Mouse (Mus musculus) lung, embryonic 15.5 days (tissue): ENCODE measurements around the gene Ptpn9. TPM values are rescaled to one million over a fixed set of nuclear protein-coding genes. Genes with fewer than 3 reads are reported as not detected.

Source experiments
- ATAC-seq: fragments of 200-750 bp; cut with Nextera tagmentation; 2 replicates; pipeline ENCODE4 v1.8.0; 2017; ENCODE audit warnings: moderate number of reproducible peaks, borderline replicate concordance; ENCODE audit not compliant: low FRiP score, low TSS enrichment; ENCODE audit errors: extremely low read depth
- H3K27ac ChIP-seq: fragments of 300-500 bp; sonication (generic); 2 replicates; pipeline ENCODE4 v1.5.1; 2015; ENCODE audit warnings: moderate library complexity, mild to moderate bottlenecking, inconsistent platforms
- H3K27me3 ChIP-seq: fragments of 300-500 bp; sonication (generic); 2 replicates; pipeline ENCODE4 v1.6.1; 2015; ENCODE audit warnings: inconsistent platforms
- H3K36me3 ChIP-seq: fragments of 300-500 bp; sonication (generic); 2 replicates; pipeline ENCODE4 v1.6.1; 2015; ENCODE audit warnings: inconsistent platforms
- H3K4me1 ChIP-seq: fragments of 300-500 bp; sonication (generic); 2 replicates; pipeline ENCODE4 v1.6.1; 2015; ENCODE audit warnings: inconsistent platforms
- H3K4me2 ChIP-seq: fragments of 300-500 bp; sonication (generic); 2 replicates; pipeline ENCODE4 v1.6.1; 2015; ENCODE audit warnings: inconsistent platforms, mild to moderate bottlenecking, moderate library complexity
- H3K4me3 ChIP-seq: fragments of 300-500 bp; sonication (generic); 2 replicates; pipeline ENCODE4 v1.5.1; 2015; ENCODE audit warnings: mild to moderate bottlenecking, inconsistent platforms
- H3K9ac ChIP-seq: fragments of 300-500 bp; sonication (generic); 2 replicates; pipeline ENCODE4 v1.6.1; 2015; ENCODE audit warnings: inconsistent platforms
- H3K9me3 ChIP-seq: fragments of 300-500 bp; sonication (generic); 2 replicates; pipeline ENCODE4 v1.6.1; 2016; ENCODE audit warnings: inconsistent platforms
- WGBS: fragments of 180-500 bp; shearing (Covaris S2); methylation state at CpG from one replicate; pipeline ENCODE4 v1.1.7; 2015; 5-methylcytosine and 5-hydroxymethylcytosine counted together
- polyA plus RNA-seq: library from polyadenylated mRNA; unstranded; fragments of >200 nt; fragmentation: Nextera tagmentation; extraction: Ambion mirVana; gene quantifications from 2 replicates; pipeline ENCODE4 v1.2.1, GENCODE M21; 2015

The Ptpn9 gene
- polyA plus RNA-seq, 1 experiment from 2014 or later = 26.4 TPM

DNA sequence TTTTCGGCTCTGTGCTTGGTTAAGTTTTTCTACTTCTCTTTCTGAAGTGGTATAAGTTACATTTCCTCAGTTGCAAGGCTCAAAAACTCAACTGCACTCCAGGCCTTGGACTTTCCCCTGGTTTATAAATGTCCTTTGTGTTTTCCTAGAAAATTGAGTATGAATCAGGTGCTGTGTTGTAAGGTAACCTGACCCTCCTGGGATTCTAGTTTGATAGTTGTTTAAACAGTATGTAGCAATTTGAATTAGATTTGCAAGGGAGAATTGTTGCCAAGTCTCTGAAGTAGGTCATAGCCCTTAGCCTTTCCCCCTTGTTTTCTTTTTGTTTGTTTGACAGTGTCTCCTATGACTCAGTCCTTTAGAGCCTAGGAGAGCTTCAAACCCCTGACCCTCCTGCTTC, 22.9 kb downstream of the Ptpn9 start:
- Histone ChIP-seq H3K36me3 (peaks cover 30% of the 10 kb centered on the region), H3K9ac (no peak overlapping the region), H3K4me2 (no peak overlapping the region), H3K4me1 (0 out of 2 replicates have a peak, but pooled peaks cover 6% of the 10 kb centered on the region), H3K27ac (0 out of 2 replicates have a peak overlapping the region, but pooled peaks have one; percentile 4), H3K4me3 (no peak overlapping the region), H3K9me3 (no peaks in the 10 kb centered on the region; the same call in 1 of the 2 replicates), H3K27me3 (no peaks in the 10 kb centered on the region)
- WGBS = 71% methylated on average over 1 of the region's 1 CpGs
- no peak; the same call in 1 of the 2 replicates for ATAC-seq

DNA sequence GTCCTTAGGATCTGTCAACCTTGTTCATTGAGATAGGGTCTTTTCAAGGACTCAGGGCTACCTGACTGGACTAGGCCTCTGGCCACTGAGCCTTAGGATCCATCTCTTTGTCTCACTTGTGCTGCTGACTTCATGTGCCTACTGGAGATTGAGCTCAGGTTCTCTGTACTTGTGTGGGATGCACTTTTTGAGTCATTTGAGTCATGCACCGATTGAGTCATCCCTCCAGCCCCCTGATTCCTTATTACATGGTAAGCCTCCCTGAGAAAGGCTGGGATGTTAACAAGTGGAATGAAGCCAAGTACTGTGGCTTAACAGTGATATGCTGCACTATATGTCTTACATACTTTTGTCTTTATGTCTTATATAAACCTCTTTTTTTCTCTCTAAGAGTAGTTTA, 37.0 kb downstream of the Ptpn9 start:
- WGBS = 93% methylated on average over 1 of the region's 1 CpGs
- Histone ChIP-seq H3K9ac (no peak overlapping the region), H3K4me1 (no peaks in the 10 kb centered on the region), H3K27ac (no peak overlapping the region), H3K4me2 (no peak overlapping the region), H3K9me3 (no peaks in the 10 kb centered on the region), H3K36me3 (peaks cover 51% of the 10 kb centered on the region), H3K27me3 (no peaks in the 10 kb centered on the region), H3K4me3 (no peak overlapping the region)
- no peak for ATAC-seq

DNA sequence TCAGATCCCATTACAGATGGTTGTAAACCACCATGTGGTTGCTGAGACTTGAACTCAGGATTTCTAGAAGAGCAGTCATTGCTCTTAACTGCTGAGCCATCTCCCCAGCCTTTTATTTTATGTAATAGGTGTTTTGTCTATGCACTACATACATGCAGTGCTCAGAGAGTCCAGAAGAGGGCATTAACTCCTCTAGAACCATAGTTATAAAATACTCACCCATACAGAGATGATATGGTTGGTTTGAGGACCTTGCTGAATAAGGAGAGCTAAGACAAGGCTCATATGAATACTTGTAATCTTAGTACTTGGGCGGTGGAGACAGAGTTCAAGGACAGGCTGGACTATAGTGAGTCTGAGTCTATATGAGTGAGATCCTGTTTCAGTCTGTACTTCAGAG, 61.5 kb downstream of the Ptpn9 start:
- H3K4me3 ChIP-seq = no peak overlapping the region
- no peaks in the 10 kb centered on the region for H3K27me3 ChIP-seq
- H3K27ac ChIP-seq = no peak overlapping the region
- 76% methylated on average over 1 of the region's 1 CpGs for WGBS
- no peak for ATAC-seq
- H3K4me1 ChIP-seq = no peaks in the 10 kb centered on the region
- H3K9ac ChIP-seq = no peak overlapping the region
- H3K4me2 ChIP-seq = no peak overlapping the region
- H3K36me3 ChIP-seq = peaks cover 36% of the 10 kb centered on the region
- no peaks in the 10 kb centered on the region for H3K9me3 ChIP-seq

DNA sequence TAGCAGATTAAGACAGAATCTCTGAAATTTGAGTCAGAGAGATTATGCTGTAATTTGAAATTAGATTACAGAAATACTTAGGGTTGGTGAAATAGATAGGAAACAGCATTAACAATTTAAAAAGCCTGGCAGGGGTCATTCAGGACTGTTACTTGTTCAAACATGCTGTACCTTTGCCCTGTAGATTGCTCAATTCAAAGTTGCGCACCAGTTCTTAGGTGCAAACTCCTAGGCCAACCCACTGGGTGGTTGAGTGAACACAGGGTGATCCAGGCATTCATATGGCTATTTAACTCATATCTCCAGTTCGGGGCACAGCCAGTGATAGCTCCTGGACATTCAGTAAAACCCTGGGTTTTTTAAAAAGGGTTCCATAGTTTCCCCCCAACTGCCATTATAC, 69.4 kb downstream of the Ptpn9 start:
- Histone ChIP-seq H3K9ac (no peak overlapping the region), H3K9me3 (no peaks in the 10 kb centered on the region), H3K27me3 (no peaks in the 10 kb centered on the region), H3K36me3 (peaks cover 25% of the 10 kb centered on the region), H3K27ac (no peak overlapping the region), H3K4me3 (no peak overlapping the region), H3K4me2 (no peak overlapping the region), H3K4me1 (no peaks in the 10 kb centered on the region)
- ATAC-seq = no peak
- WGBS = 92% methylated on average over 2 of the region's 2 CpGs

DNA sequence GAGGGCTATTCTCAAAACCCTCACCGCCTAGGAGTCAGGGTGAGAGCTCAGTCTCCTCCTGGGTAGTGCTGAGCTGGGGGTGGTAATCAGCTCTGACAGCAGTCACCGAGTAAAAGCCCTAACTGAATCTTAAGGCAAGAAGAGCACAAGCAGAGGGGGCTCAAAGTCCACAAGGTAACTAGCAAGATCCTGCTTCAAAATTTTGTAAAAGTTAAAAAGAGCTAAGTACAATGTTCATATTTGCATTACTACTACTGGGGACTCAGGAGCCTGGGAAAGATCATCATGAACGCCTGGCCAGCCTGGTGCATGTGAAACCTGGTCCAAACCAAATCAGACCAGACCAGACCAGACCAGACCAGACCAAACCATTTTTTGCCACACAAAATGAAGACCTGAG, 73.5 kb downstream of the Ptpn9 start:
- 57% methylated on average over 3 of the region's 3 CpGs for WGBS
- Histone ChIP-seq H3K27ac (no peak overlapping the region), H3K4me1 (0 out of 2 replicates have a peak, but pooled peaks cover 10% of the 10 kb centered on the region), H3K9me3 (no peaks in the 10 kb centered on the region), H3K27me3 (no peaks in the 10 kb centered on the region), H3K9ac (no peak overlapping the region), H3K4me2 (no peak overlapping the region), H3K36me3 (0 out of 2 replicates have a peak, but pooled peaks cover 3% of the 10 kb centered on the region), H3K4me3 (no peak overlapping the region)
- ATAC-seq = no peak

DNA sequence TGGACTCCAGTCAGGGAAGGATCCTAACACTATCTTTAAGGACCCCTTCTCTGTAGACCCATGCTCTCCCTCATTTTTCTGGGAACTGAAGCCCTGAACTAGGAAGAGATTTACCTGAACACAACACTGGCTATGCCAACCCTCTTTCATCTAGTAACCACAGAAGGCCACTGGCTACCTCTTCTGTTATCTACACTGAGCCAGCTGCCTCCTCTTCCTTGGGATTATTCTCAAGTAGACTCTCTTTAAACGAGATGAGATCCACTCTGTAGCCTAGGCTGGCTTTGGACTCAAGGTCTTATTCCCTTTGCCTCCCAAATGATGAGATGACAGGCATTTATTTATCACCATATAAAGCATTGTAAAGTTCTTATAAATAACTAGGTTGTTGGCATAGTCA, 75.5 kb downstream of the Ptpn9 start:
- Histone ChIP-seq H3K27me3 (no peaks in the 10 kb centered on the region), H3K4me2 (no peak overlapping the region), H3K4me1 (peaks cover 18% of the 10 kb centered on the region), H3K4me3 (no peak overlapping the region), H3K9me3 (no peaks in the 10 kb centered on the region), H3K27ac (no peak overlapping the region), H3K9ac (no peak overlapping the region), H3K36me3 (0 out of 2 replicates have a peak, but pooled peaks cover 3% of the 10 kb centered on the region)
- no peak for ATAC-seq
- WGBS = 43% methylated on average over 1 of the region's 1 CpGs

DNA sequence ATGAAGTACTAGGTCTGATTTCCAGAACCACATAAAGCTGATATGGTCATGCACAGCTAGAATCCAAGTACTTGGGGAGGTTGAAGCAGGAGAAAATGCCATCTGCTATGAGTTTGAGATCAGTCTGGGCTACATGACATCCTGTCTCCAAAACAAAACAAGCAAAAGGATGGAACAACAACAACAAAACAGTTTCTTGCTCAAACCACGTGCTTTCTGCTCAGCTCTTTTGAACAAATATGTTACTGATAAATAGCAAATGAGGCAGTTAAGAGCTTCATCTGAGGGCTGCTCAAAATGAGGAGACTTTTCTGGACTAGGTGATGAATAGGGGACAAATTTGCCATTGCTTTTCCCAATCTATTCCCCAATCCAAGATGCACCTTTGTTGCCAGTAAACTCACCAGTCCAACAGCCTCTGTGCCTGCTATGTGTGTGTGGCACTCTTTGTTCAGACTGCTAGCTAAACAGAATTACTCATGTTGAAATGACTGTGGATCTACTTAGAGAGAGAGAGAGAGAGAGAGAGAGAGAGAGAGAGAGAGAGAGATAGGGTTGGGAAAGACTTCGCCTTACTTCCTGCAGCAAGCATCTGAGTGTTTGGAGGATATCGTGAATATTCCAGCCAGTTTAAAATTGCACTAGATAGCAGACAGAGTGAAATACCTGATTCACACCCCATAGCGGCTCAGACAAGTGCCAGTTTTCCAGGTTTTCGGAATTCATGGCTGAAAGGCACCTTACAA, 76.2 kb downstream of the Ptpn9 start:
- H3K4me3 ChIP-seq = peak overlapping the region; percentile 83
- H3K9ac ChIP-seq = peak overlapping the region; percentile 71
- H3K4me2 ChIP-seq = peak overlapping the region; percentile 84
- H3K4me1 ChIP-seq = peaks cover 18% of the 10 kb centered on the region
- peak overlapping the region; percentile 42 for H3K27ac ChIP-seq
- no peaks in the 10 kb centered on the region for H3K9me3 ChIP-seq
- H3K27me3 ChIP-seq = no peaks in the 10 kb centered on the region
- H3K36me3 ChIP-seq = no peaks in the 10 kb centered on the region
- 10% methylated on average over 5 of the region's 5 CpGs for WGBS
- no peak for ATAC-seq

DNA sequence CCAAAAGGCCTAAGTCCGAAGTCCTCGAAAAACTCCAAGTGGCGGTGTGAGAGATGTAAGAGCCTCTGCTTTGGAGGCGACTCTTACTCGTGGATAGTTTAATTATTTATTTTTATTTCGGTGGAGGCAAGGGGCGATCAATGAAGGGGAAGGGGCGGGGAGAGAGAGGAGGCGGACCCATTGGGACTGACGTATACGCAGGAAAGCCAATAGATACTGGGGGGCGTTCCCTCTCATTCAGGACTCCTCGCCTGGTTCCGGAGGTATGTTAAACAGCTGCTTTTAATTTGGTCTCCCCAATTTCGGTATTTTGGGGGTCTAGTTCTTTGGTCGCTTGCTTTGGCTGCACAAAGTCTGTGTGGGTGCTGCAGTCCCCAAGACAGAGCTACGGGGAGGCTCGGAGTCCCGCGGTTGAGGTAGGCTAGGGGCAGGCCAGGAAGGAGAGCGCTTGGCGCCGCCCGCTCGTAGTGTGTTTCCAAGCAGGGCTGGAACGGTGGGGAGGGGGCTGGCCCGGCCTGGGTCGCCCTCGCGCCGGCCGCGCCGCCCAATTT, 77.2 kb downstream of the Ptpn9 start, which contains the start of gene Sin3a:
Sin3a (plus strand) TSS at position 240 of the 551 bp plus-strand sequence.
- Histone ChIP-seq H3K9ac (peak within 1 kb of the TSS; percentile 71), H3K27ac (peak within 1 kb of the TSS; percentile 100), H3K4me1 (peaks cover 18% of the 10 kb centered on the region), H3K27me3 (no peaks in the 10 kb centered on the region), H3K9me3 (no peaks in the 10 kb centered on the region), H3K4me3 (peak within 1 kb of the TSS; percentile 83), H3K4me2 (peak within 1 kb of the TSS; percentile 84), H3K36me3 (no peaks in the 10 kb centered on the region)
- 0% methylated on average over 34 of the region's 34 CpGs for WGBS
- no peak for ATAC-seq

DNA sequence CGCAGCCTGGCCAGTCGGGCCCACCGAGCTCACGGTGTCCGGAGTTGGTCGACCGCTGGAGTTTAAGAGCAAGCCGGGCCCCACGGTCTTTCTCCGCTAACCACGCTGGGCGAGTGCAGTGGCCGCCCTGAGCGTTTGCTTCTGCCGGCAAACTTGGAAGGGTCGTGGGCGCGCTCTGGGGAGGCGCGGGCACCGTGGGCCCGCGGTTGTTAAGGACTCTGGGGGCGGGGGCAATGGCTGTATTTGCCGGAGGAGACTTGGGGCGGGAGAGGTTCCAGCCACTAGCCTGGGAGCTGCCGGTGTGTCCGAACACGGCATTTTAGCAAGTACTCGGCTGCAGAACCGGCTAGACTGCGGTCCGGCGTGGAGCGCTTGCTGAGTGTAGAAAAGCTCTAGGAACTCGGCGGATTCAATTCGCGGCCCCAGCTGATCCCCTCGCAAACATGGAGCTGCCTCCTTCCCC, 77.8 kb downstream of the Ptpn9 start:
- peaks cover 22% of the 10 kb centered on the region for H3K4me1 ChIP-seq
- H3K9me3 ChIP-seq = no peaks in the 10 kb centered on the region
- no peaks in the 10 kb centered on the region for H3K27me3 ChIP-seq
- peak overlapping the region; percentile 83 for H3K4me3 ChIP-seq
- no peaks in the 10 kb centered on the region for H3K36me3 ChIP-seq
- no peak for ATAC-seq
- H3K27ac ChIP-seq = peak overlapping the region; percentile 100
- H3K9ac ChIP-seq = peak overlapping the region; percentile 71
- peak overlapping the region; percentile 84 for H3K4me2 ChIP-seq
- under 1% methylated on average over 40 of the region's 40 CpGs for WGBS

DNA sequence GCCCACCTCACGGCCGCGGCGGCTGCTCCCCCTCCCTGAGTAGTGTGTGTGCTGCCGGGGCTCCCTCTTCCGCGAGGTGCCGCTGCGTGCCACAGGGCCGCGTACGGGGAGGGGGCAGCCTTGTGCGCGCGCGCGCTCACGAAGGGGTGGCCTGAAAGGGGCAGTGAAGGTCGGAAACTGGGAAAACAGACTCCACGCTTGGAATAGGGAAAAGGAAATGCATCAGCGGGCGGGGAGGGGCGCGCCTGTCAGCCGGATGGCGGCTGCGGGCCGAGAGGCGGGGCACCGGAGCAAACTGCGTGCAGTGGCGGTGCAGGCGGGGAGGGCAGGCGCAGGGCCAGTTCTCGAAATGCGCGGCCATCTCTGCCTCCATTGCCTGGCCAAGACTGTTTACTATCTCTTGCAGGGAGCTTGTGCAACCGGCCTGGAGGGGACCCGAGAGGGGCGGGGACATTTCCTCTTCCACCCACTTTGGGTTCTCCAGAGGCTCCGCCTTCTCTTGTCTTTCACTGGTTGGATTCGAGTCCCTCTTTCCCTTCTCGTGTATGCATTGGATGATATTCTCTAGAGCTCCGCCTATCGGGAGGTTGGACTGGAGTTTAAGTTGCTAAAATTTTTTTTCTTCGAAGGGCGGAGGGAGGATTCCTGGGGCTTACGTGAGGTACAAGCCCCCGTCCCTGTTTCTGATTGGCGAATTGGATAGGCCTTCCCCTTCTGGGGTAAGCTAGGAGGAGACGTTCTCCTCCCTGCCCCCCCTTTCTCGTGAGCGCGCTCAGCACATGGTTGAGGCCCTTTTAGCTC, 78.5 kb downstream of the Ptpn9 start:
- H3K9me3 ChIP-seq = no peaks in the 10 kb centered on the region

DNA sequence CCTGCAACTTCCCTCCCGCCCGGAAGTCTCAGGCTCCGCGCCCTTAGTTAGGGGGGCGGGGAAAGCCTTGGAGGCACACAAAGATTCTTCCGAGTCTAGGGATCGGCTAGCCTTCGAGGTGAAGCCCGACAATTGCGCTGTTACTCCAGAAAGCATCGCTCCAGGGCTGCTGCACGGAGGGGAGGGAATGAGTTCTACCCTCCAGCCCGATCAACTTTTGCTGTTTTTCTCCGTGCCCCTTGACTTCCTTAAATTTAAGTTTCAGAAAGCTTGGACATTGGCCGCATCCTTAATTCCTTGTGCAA, 79.0 kb downstream of the Ptpn9 start:
- Histone ChIP-seq H3K27me3 (no peaks in the 10 kb centered on the region), H3K9me3 (no peaks in the 10 kb centered on the region), H3K36me3 (no peaks in the 10 kb centered on the region), H3K4me1 (peaks cover 29% of the 10 kb centered on the region), H3K27ac (peak overlapping the region; percentile 100), H3K4me2 (peak overlapping the region; percentile 84), H3K4me3 (peak overlapping the region; percentile 83), H3K9ac (peak overlapping the region; percentile 60)
- WGBS = under 1% methylated on average over 15 of the region's 15 CpGs
- no peak for ATAC-seq

More for the DNA sequence above, 78.5 kb downstream of the Ptpn9 start:
- Histone ChIP-seq H3K4me2 (peak overlapping the region; percentile 84), H3K27ac (peak overlapping the region; percentile 100), H3K9ac (peak overlapping the region; percentile 71), H3K4me3 (peak overlapping the region; percentile 83), H3K27me3 (no peaks in the 10 kb centered on the region), H3K36me3 (no peaks in the 10 kb centered on the region), H3K4me1 (peaks cover 28% of the 10 kb centered on the region)
- under 1% methylated on average over 52 of the region's 54 CpGs for WGBS
- peak; percentile 76 for ATAC-seq
